Mouse (Mus musculus) kidney, postnatal 25 days (tissue): ENCODE data around the gene Pou6f2.
A peak's percentile ranks its signal among the peaks of the same experiment; 100 is the strongest.

Source experiments
- DNase-seq, 2 experiments: peaks; one replicate each; pipeline ENCODE4 v3.0.0; 2021; ENCODE audit warnings: mixed read lengths in 2 of 2

Pou6f2 gene

DNA sequence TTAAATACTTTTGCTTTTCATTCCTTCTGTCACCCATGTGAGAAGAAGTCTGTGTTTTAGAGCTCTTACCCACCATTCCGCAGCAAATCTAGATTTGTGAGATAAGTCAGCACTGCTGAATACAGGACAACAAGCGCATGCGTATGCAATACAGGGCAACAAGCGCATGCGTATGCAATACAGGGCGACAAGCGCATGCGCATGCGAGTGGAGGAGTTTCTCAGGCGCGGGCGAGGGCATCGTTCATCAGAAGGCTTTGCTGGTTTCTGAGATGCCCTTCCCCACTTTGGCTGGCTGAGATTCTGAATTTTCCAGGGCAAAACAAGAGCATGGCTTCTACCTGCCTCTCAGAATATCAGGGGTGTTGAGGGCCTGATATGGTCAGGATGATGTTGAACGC lies 186.2 kb downstream of the Pou6f2 start:
- DNase-seq: no peak

DNA sequence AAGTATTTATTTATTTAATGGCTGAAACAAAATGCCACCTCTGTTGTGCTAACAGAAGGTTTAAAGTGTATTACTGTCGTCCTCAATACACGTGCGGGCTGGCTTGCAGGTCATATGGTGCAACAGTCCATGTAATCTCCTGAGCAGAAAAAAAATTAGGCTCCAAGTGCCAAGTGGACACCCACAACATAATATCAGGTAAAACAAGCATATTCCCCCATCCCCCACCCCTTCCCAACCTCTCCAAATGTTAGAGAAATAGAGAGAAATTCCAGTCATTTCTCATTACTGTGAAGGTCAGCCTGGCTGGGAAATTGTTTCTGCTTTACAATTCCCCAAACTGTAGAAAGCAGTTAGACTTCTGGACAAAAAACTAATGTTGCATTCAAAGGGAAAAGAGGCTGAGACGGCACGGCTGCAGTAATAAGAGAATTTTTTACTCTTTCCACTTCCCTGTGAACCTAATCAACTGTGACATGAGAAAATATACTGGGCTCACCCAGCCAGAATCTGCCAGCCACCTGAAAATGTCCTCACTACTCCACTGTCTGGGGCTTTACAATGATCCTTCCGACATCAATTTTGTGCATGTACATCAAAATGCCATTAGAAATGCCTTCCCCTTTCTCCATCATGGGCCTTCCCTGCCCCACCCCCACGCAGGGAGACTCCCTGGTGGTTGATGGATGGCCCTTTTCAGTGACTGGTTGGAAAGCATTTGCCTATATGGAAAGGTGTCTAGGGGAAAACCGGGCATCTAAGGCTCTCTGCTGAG lies 192.8 kb downstream of the Pou6f2 start:
- DNase-seq: no peak

GRCm38 (mm10) chr13:18174003-18174402 lies 223.5 kb downstream of the Pou6f2 start:
- peak in 1 of 2 experiments; percentile 16 for DNase-seq

DNA sequence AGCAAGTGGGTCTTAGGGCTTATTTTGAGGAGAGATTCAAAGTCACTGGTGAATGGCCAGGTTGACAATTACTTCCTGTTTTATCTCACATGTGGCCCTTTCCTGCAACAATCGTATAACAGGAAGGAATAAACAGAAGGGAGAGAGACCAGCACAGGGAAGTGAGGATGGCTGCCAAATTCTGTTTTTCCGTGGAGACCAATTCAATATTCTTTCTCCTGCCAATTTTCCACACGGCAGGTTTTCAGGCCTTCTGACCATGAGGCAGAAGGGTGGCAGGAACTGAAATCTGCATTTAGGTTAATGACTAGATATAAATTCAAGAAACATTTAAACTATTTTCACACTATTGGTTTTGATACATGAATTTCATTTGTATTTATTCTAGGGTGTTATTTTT lies 224.5 kb downstream of the Pou6f2 start:
- DNase-seq: no peak

- DNase-seq: peak; percentile 22 to 50
Measured at GRCm38 (mm10) chr13:18172334-18172733, 225.2 kb downstream of the Pou6f2 start.

GRCm38 (mm10) chr13:18164182-18164581 lies 233.3 kb downstream of the Pou6f2 start:
- DNase-seq: no peak

DNA sequence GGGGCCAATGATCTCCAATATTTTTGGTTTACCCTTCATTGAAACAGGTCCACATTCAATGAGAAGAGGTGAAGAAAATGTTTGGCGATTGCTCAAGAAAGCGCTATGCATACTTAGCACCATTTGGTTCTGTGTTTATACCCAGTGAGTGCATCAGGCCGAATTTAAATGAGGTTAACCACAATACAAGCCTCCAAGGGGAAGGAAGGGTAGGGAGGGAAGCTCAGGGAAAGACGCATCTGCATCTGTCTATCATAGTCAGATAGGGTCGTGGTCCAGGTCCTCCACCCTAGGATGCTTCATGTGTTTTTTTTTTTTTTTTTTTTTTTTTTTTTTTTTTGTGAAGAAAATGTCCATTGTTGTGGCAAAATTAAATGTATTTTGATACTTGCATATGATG lies 236.9 kb downstream of the Pou6f2 start:
- DNase-seq: no peak

- DNase-seq: no peak
Measured at GRCm38 (mm10) chr13:18153949-18154582, 243.4 kb downstream of the Pou6f2 start.

GRCm38 (mm10) chr13:18133646-18134045 lies 263.8 kb downstream of the Pou6f2 start:
- no peak for DNase-seq

GRCm38 (mm10) chr13:18133193-18133592 lies 264.3 kb downstream of the Pou6f2 start:
- DNase-seq: no peak

DNA sequence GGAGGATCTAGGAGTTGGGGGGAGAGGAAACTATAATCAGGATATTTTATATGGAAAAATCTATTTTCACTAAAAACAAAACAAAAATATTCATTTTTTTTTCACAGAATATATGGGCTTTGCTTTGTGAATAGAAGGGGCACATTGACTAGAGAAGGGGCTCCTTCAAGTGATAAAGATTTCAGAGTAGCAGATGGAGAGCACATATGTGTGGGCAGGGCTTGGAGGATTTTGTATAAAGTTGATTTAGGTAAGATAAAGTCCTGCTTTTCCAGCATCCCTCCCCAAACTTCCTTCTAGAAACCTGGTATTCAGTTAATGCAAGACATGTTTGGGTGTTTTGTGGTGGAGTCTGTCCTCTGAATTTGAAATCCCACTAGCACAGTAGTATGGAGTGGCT lies 266.2 kb downstream of the Pou6f2 start:
- no peak for DNase-seq

DNA sequence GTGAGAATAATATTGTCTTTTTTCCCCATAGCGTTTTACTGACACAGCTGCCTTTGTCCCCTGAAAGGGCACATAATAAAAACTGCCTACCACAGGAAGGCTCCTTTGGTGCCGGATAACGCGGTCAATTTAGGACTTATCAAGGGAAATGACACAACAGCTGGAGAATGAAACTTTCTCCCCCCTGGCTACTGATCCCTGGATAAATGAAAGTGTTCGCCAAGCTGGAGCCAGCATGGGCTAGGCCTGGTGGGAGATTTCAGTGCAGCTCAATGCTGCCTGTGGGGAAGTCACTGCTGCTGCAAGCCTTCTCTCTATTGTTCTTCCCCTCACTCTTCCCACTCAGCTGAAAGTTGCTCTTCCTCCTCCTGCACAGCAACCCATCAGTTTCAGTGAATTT lies 267.8 kb downstream of the Pou6f2 start:
- DNase-seq: no peak

DNA sequence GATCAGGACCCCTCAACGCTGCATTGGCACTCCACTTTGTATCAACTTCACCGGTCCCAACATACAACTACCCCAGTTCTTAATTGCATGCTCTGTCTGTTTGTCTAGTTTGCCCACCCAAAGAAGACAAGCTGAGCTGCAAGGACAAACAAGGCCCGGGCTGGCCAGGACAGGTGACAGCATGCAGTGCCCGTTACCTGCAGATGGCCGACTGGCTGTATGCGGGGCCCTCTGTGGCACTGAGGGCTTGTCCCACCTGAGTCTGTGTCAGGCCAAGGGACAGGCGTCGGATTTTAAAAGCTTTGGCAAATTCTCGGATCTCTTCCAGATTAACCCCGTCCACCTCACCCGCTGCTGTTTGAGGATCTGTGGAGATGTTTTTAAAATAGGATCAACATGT lies 268.7 kb downstream of the Pou6f2 start:
- no peak for DNase-seq

GRCm38 (mm10) chr13:18128053-18128452 lies 269.4 kb downstream of the Pou6f2 start:
- DNase-seq: no peak

- no peak for DNase-seq
Measured at GRCm38 (mm10) chr13:18126111-18126510, 271.4 kb downstream of the Pou6f2 start.

GRCm38 (mm10) chr13:18125226-18126000 lies 272.1 kb downstream of the Pou6f2 start:
- no peak for DNase-seq

- peak; percentile 43 to 54 for DNase-seq
Measured at GRCm38 (mm10) chr13:18124368-18124767, 273.1 kb downstream of the Pou6f2 start.

- DNase-seq: no peak
Measured at GRCm38 (mm10) chr13:18120406-18120805, 277.1 kb downstream of the Pou6f2 start.

DNA sequence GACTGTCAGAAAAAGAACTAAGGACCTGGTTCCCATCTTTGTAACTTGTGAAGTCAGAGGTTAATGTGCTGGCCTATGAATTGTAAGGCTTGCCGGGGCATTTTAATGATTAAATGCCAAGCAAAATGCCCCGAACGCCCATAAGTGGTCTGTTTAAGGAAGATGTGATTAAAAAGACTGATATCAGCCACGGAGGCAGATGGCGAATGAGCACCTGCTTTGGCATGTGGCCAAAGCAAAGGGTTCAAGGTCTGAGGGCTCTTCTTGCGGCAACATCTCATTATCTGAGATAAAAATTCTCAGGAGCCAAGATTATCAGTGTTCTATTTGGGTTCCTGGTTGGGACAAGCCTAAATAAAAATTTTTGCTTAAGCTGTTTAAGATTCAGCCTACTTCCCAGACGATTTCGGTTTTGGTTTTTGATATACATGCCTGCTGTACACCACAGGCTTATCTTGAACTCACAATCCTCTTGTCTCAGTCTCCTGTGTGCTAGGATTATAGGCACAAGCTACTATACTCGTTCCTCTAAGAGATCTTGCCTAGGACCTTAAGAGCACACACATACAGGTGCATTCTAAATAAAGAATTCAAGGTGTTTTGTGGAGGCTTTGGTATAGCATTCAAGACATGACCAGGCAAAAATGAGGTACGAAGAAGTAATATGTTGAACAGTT lies 315.9 kb downstream of the Pou6f2 start:
- DNase-seq: no peak
